Mouse (Mus musculus): ENCODE measurements around the gene Maml1. TPM values are rescaled to one million over a fixed set of nuclear protein-coding genes. Genes with fewer than 3 reads are reported as not detected.

Maml1 gene
- total RNA-seq, 2 experiments from 2014 or later = 10.3 to 10.7 TPM

GRCm38 (mm10) chr11:50243926-50244325, 48.2 kb downstream of the Maml1 start:
- no peak for DNase-seq (ENCODE audit: low spot score in 2 of 2)

GRCm38 (mm10) chr11:50240235-50240911, 51.7 kb downstream of the Maml1 start:
- no peak for DNase-seq (ENCODE audit: low spot score in 2 of 2)

- DNase-seq (ENCODE audit: low spot score in 2 of 2) = no peak
Observed at GRCm38 (mm10) chr11:50238821-50239791, 53.0 kb downstream of the Maml1 start.

- DNase-seq (ENCODE audit: low spot score in 2 of 2) = no peak
Observed at GRCm38 (mm10) chr11:50238324-50238723, 53.8 kb downstream of the Maml1 start, which contains the start of gene Ltc4s. TSS of gene Ltc4s (minus strand) at chr11:50238616.

GRCm38 (mm10) chr11:50236937-50237835, 54.9 kb downstream of the Maml1 start:
- no peak for DNase-seq (ENCODE audit: low spot score in 2 of 2)

- DNase-seq (ENCODE audit: low spot score in 2 of 2) = peak; percentile 75 to 77
Observed at GRCm38 (mm10) chr11:50236540-50236936, 55.6 kb downstream of the Maml1 start.

- no peak for DNase-seq (ENCODE audit: low spot score in 2 of 2)
Observed at GRCm38 (mm10) chr11:50234606-50235005, 57.5 kb downstream of the Maml1 start.

- no peak for DNase-seq (ENCODE audit: low spot score in 2 of 2)
Observed at GRCm38 (mm10) chr11:50233993-50234392, 58.1 kb downstream of the Maml1 start.

- DNase-seq (ENCODE audit: low spot score in 2 of 2) = peak; percentile 62 to 69
Observed at GRCm38 (mm10) chr11:50233022-50233421, 59.1 kb downstream of the Maml1 start.

GRCm38 (mm10) chr11:50231411-50231810, 60.7 kb downstream of the Maml1 start:
- peak; percentile 59 to 78 for DNase-seq (ENCODE audit: low spot score in 2 of 2)

- DNase-seq (ENCODE audit: low spot score in 2 of 2) = no peak
Observed at GRCm38 (mm10) chr11:50230481-50231304, 61.4 kb downstream of the Maml1 start.

- no peak for DNase-seq (ENCODE audit: low spot score in 2 of 2)
Observed at GRCm38 (mm10) chr11:50229252-50229910, 62.7 kb downstream of the Maml1 start.

- DNase-seq (ENCODE audit: low spot score in 2 of 2) = no peak
Observed at GRCm38 (mm10) chr11:50228772-50229171, 63.3 kb downstream of the Maml1 start.

GRCm38 (mm10) chr11:50227736-50228135, 64.4 kb downstream of the Maml1 start:
- DNase-seq (ENCODE audit: low spot score in 2 of 2) = no peak

GRCm38 (mm10) chr11:50227226-50227625, 64.9 kb downstream of the Maml1 start:
- DNase-seq (ENCODE audit: low spot score in 2 of 2) = no peak

- DNase-seq (ENCODE audit: low spot score in 2 of 2) = no peak
Observed at GRCm38 (mm10) chr11:50226406-50226805, 65.7 kb downstream of the Maml1 start.

GRCm38 (mm10) chr11:50225611-50226378, 66.3 kb downstream of the Maml1 start:
- peak; percentile 30 to 44 for DNase-seq (ENCODE audit: low spot score in 2 of 2)

GRCm38 (mm10) chr11:50224671-50225530, 67.2 kb downstream of the Maml1 start:
- DNase-seq (ENCODE audit: low spot score in 2 of 2) = peak; percentile 77 to 89
